Mouse (Mus musculus): Measurements from ENCODE around the gene Ctnnd2. TPM values are rescaled to one million over a fixed set of nuclear protein-coding genes. Genes with fewer than 3 reads are reported as not detected.

Ctnnd2 gene
- total RNA-seq, 2 experiments from 2014 or later = 285 to 297 TPM

GRCm38 (mm10) chr15:30462804-30463423 lies 290.5 kb downstream of the Ctnnd2 start:
- no peak for DNase-seq (ENCODE audit: extremely low spot score in 1 of 2, low spot score in 2 of 2)
- intact Hi-C loops (cut with DNase I) = no loop called here

DNA sequence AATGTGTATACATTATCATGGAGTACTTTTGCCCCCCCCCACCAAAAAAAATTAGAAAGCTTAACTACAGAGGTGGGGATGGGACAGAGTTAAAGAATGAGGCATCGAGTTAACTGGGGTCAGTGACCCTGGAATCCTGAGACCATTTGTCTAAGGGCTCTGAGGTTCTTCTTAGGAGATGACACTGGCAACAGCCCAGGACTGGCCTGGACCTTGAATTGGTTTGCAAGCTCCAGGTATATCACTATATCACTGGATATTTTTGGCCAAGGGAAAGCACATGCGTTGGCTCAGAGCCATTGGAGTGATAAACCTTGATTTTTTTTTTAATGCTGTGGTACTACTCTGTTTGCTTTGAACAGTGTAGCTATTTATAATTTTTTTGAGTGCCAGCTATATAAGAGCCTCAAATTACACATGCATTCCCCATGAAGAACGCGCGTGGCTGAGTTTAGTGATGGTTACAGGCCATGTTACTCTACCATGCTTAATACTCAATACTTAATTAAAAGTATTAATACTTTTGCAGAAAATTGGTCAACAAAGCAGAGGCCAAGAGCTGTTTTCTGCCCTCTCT lies 291.2 kb downstream of the Ctnnd2 start:
- intact Hi-C loops (cut with DNase I) = no loop called here
- DNase-seq (ENCODE audit: extremely low spot score in 1 of 2, low spot score in 2 of 2) = no peak

GRCm38 (mm10) chr15:30466950-30467543 lies 294.7 kb downstream of the Ctnnd2 start:
- intact Hi-C loops (cut with DNase I) = no loop called here
- no peak for DNase-seq (ENCODE audit: extremely low spot score in 1 of 2, low spot score in 2 of 2)

- no peak for DNase-seq (ENCODE audit: extremely low spot score in 1 of 2, low spot score in 2 of 2)
- intact Hi-C loops (cut with DNase I) = no loop called here
Observed at GRCm38 (mm10) chr15:30468773-30469172, 296.4 kb downstream of the Ctnnd2 start.

GRCm38 (mm10) chr15:30471280-30471966 lies 299.0 kb downstream of the Ctnnd2 start:
- intact Hi-C loops (cut with DNase I) = no loop called here
- no peak for DNase-seq (ENCODE audit: extremely low spot score in 1 of 2, low spot score in 2 of 2)

DNA sequence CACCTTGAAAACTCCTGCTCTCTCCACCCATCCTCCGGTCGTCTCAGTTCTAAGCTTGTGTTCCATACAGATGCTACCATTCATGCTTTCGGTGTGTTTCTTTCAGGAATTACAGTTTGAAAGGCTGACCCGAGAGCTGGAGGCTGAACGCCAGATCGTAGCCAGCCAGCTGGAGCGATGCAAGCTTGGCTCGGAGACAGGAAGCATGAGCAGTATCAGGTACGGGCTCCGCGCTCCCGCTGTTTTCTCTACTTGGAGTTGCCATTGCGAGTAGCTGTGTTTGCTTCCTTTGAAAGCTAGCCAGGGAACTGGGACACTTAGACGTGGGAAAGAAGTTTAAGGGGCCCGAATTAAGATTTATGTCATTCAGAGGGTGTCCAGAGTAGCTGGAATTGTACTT lies 308.3 kb downstream of the Ctnnd2 start:
- peak; percentile 54 to 59 for DNase-seq (ENCODE audit: extremely low spot score in 1 of 2, low spot score in 2 of 2)
- intact Hi-C loops (cut with DNase I) = no loop called here

DNA sequence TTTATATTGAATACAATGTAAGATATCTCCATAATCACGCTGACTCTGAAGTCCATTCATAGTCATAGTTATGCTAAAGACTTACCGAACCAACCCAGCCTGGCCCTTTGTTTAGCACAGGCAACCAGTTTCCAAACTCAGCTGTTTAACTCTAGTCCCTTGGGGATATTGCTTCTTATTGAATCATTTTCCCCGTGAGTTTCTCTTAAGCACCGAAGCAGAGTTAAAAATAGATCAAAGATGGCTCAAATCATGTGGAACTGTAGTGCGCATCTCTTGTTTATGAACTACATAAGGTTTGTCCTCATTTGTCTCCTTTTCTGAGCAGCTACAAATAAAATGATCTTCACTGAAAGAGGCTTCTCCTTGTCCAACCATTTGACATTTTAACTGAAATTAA lies 334.1 kb downstream of the Ctnnd2 start:
- no peak for DNase-seq (ENCODE audit: extremely low spot score in 1 of 2, low spot score in 2 of 2)
- intact Hi-C loops (cut with DNase I) = no loop called here

- intact Hi-C loops (cut with DNase I) = no loop called here
- DNase-seq (ENCODE audit: extremely low spot score in 1 of 2, low spot score in 2 of 2) = no peak
Observed at GRCm38 (mm10) chr15:30512467-30512866, 340.1 kb downstream of the Ctnnd2 start.

DNA sequence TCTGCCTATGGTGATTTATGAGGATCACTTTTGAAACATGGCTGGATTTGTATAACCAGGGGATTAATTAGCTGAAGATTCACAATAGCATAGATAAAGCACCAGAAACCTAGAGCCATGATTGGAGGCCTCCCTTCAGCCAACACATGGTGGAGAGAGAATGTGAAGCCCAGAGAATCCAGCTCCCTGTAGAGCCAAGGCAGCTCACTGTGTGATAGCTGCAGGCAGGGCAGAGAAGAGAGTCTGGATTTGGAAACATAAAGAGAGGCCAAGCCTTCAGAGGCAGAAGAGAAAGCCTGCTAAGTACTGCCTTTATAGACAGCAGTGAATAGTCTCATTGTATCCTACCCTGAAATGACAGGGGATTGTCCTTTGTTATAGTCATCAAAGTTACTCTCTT lies 340.7 kb downstream of the Ctnnd2 start:
- DNase-seq (ENCODE audit: extremely low spot score in 1 of 2, low spot score in 2 of 2) = no peak
- intact Hi-C loops (cut with DNase I) = no loop called here

GRCm38 (mm10) chr15:30515425-30515824 lies 343.0 kb downstream of the Ctnnd2 start:
- peak in 1 of 2 experiments; percentile 36 for DNase-seq (ENCODE audit: extremely low spot score in 1 of 2, low spot score in 2 of 2)
- intact Hi-C loops (cut with DNase I) = no loop called here

GRCm38 (mm10) chr15:30541459-30541858 lies 369.1 kb downstream of the Ctnnd2 start:
- intact Hi-C loops (cut with DNase I) = no loop called here
- DNase-seq (ENCODE audit: extremely low spot score in 1 of 2, low spot score in 2 of 2) = no peak

- intact Hi-C loops (cut with DNase I) = no loop called here
- no peak for DNase-seq (ENCODE audit: extremely low spot score in 1 of 2, low spot score in 2 of 2)
Observed at GRCm38 (mm10) chr15:30548263-30548662, 375.9 kb downstream of the Ctnnd2 start.

GRCm38 (mm10) chr15:30550956-30551355 lies 378.6 kb downstream of the Ctnnd2 start:
- DNase-seq (ENCODE audit: extremely low spot score in 1 of 2, low spot score in 2 of 2) = no peak
- intact Hi-C loops (cut with DNase I) = no loop called here

DNA sequence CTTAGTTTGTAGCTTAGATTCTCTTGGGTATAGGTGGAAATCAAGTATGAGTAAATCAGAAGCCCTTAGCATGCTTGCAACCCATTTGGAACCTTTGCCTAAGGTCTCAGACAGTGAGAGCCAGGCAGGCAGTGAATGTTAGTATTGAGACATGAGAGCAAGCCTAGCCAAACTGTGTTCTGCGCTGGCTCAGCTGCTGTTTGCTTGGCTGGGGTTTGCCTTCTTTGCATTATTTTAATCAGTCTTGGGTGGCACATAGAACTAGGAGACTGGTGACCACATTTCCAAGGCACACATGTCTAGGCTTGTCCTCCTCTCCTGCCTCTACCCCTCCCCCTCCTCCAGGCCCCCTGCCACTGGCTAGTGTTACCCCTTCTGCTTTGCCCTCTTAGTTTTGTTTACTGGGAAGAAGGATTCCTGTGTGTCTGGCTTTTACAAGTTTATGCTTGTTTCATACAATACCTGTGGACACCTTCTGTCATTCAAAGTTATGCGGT lies 381.6 kb downstream of the Ctnnd2 start:
- no peak for DNase-seq (ENCODE audit: extremely low spot score in 1 of 2, low spot score in 2 of 2)
- intact Hi-C loops (cut with DNase I) = no loop called here

GRCm38 (mm10) chr15:30555787-30556186 lies 383.4 kb downstream of the Ctnnd2 start:
- DNase-seq (ENCODE audit: extremely low spot score in 1 of 2, low spot score in 2 of 2) = no peak
- intact Hi-C loops (cut with DNase I) = no loop called here

GRCm38 (mm10) chr15:30562375-30562774 lies 390.0 kb downstream of the Ctnnd2 start:
- intact Hi-C loops (cut with DNase I) = no loop called here
- DNase-seq (ENCODE audit: extremely low spot score in 1 of 2, low spot score in 2 of 2) = no peak

- no peak for DNase-seq (ENCODE audit: extremely low spot score in 1 of 2, low spot score in 2 of 2)
- intact Hi-C loops (cut with DNase I) = no loop called here
Observed at GRCm38 (mm10) chr15:30564594-30564993, 392.2 kb downstream of the Ctnnd2 start.

DNA sequence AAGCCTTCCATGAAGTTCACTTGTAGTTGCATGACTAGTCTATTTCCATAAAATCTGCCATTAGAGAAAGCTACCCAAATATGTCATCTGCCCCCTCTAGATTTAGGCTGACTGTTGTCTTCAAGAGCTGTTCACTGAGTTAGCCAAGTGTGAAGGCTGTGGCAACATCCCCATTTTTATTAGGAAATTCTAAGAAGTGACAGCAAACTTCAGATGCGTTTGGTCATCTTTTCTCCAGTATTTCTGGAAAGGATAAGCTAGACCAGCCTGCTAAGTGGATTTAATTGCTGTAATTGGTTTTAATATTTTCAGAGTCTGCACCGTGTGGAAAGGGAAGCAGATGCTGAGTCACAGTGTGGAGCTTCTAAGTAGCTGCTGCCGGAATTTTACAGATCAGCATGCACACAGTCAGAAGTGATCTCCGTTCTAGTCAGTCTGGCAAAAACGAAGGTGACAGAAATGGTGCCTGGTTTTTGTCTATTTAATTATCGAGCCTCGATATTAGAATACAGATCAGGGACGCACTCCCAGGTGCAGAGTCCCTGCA lies 397.9 kb downstream of the Ctnnd2 start:
- intact Hi-C loops (cut with DNase I) = no loop called here
- no peak for DNase-seq (ENCODE audit: extremely low spot score in 1 of 2, low spot score in 2 of 2)

DNA sequence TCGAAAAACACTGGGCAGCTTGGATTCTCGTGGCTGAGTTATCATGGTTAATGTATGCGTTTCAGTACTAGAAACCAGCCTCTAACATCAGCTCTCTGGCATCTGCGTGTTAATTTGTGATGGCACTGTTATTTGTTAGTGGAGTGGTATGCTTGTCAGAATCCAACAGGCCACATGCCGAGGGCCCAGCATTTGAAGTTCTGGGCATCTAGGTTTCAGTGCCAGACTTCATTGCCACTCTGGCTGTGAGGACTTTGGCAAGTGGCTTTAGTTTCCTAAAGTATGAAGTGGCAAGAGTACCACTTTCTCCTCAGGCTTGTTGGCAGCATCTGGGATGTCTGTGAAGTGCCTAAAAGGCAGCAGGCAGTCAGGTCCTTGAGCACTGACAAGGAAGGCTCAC lies 415.1 kb downstream of the Ctnnd2 start:
- intact Hi-C loops (cut with DNase I) = no loop called here
- DNase-seq (ENCODE audit: extremely low spot score in 1 of 2, low spot score in 2 of 2) = no peak

DNA sequence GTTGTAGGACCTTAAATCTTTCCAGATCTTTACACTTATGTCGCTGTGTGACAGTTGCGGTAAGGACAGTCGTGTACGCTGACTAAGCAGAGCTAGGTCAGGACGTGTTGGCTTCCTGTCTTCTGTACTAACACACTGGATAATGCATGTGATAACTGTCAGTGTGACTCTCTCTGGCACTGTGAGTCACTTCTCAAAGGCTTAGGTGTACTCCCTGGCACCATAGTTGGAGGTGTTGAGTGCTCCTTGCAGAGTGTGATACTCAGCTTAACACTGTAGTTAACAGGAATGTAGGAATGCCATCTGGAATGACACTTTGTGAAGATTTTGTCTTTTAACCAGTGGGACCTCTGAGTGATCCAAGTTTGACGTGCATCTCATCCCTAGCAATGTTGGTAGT lies 418.5 kb downstream of the Ctnnd2 start:
- DNase-seq (ENCODE audit: extremely low spot score in 1 of 2, low spot score in 2 of 2) = no peak

More for the DNA sequence above, 418.5 kb downstream of the Ctnnd2 start:
- intact Hi-C loops (cut with DNase I) = no loop called here

Measured in left cerebral cortex, postnatal 10 days (tissue).